ENCODE assay signal across 8 mouse cellular contexts in the genomic region with DNA sequence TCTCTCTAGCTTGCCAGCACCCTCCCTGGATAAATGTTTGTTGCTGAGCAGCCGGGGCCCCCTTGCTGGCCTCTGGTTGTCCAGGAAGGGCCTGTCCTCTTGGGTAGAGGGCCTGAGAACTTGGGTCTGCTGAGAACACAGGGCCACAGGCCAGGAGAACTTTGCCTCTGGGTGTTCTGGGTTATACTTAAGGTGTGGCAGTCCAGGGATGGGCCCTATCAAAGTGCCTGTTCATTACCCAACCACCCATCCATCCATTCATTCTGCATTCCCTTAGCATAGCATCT. TPM values are rescaled to one million over a fixed set of nuclear protein-coding genes. Genes with fewer than 3 reads are reported as not detected.
DNase-seq lines count a peak whose midpoint lies in the region; ATAC-seq and TF ChIP-seq lines count a peak whose summit lies in the region.

No protein-coding gene starts in this region.

- H3K27me3 ChIP-seq in kidney, postnatal 0 days (ENCODE audit: insufficient read depth, low read length), result no peaks in the 10 kb centered on the region
- H3K27me3 ChIP-seq in embryonic facial prominence, embryonic 13.5 days, result no peaks in the 10 kb centered on the region
- H3K27me3 ChIP-seq in intestine, embryonic 16.5 days (replicated peaks; ENCODE audit: control insufficient read depth, insufficient read depth, low read length), result no peaks in the 10 kb centered on the region

- no peaks in the 10 kb centered on the region for H3K9me3 ChIP-seq in kidney, postnatal 0 days (replicated peaks; ENCODE audit: low read length)
- no peaks in the 10 kb centered on the region for H3K9me3 ChIP-seq in embryonic facial prominence, embryonic 13.5 days
- no peaks in the 10 kb centered on the region for H3K9me3 ChIP-seq in intestine, embryonic 16.5 days (ENCODE audit: control insufficient read depth, low read length)

- no peaks in the 10 kb centered on the region; the same call in 1 of the 2 replicates for H3K4me1 ChIP-seq in kidney, postnatal 0 days (replicated peaks; ENCODE audit: insufficient read depth, low read length)
- peaks cover 22% of the 10 kb centered on the region for H3K4me1 ChIP-seq in embryonic facial prominence, embryonic 13.5 days
- peaks cover 30% of the 10 kb centered on the region for H3K4me1 ChIP-seq in intestine, embryonic 16.5 days (ENCODE audit: control insufficient read depth, insufficient read depth, low read length)

- ATAC-seq in kidney, postnatal 0 days (replicated peaks; ENCODE audit: low FRiP score, low read depth), result no peak
- no peak for ATAC-seq in embryonic facial prominence, embryonic 13.5 days (ENCODE audit: insufficient number of reproducible peaks, insufficient read depth, low FRiP score, low TSS enrichment, low read depth)
- 0 out of 2 replicates have a peak, but pooled peaks have one; percentile 11 for ATAC-seq in intestine, embryonic 16.5 days
- no peak for ATAC-seq in cerebellum, adult (ENCODE audit: insufficient number of reproducible peaks, low FRiP score, low TSS enrichment)

- peak overlapping the region; percentile 61; the same call in 1 of the 2 replicates for H3K27ac ChIP-seq in kidney, postnatal 0 days
- peak overlapping the region; percentile 87; the same call in 1 of the 2 replicates for H3K27ac ChIP-seq in embryonic facial prominence, embryonic 13.5 days
- peak overlapping the region; percentile 96 for H3K27ac ChIP-seq in intestine, embryonic 16.5 days (ENCODE audit: low read length)

- WGBS in kidney, postnatal 0 days, result 47% methylated on average over 1 of the region's 1 CpGs
- WGBS in embryonic facial prominence, embryonic 13.5 days, result 87% methylated on average over 1 of the region's 1 CpGs
- 41% methylated on average over 1 of the region's 1 CpGs for WGBS in intestine, embryonic 16.5 days

- TF ChIP-seq CTCF in kidney, postnatal 0 days (IDR thresholded peaks at IDR 0.05; ENCODE audit: low read depth), result no peak

- peak overlapping the region; percentile 85 for H3K4me2 ChIP-seq in kidney, postnatal 0 days (ENCODE audit: low read length)
- peak overlapping the region; percentile 95 for H3K4me2 ChIP-seq in embryonic facial prominence, embryonic 13.5 days
- H3K4me2 ChIP-seq in intestine, embryonic 16.5 days (ENCODE audit: low read depth, low read length), result peak overlapping the region; percentile 59

- peak overlapping the region; percentile 56 for H3K4me3 ChIP-seq in kidney, postnatal 0 days (replicated peaks; ENCODE audit: low read depth, low read length)
- H3K4me3 ChIP-seq in embryonic facial prominence, embryonic 13.5 days, result peak overlapping the region; percentile 84
- H3K4me3 ChIP-seq in intestine, embryonic 16.5 days (ENCODE audit: low read length), result peak overlapping the region; percentile 91

- peaks cover 19% of the 10 kb centered on the region for H3K36me3 ChIP-seq in kidney, postnatal 0 days (ENCODE audit: insufficient read depth, low read length)
- H3K36me3 ChIP-seq in embryonic facial prominence, embryonic 13.5 days, result peaks cover 33% of the 10 kb centered on the region
- peaks cover 15% of the 10 kb centered on the region for H3K36me3 ChIP-seq in intestine, embryonic 16.5 days (ENCODE audit: control insufficient read depth, insufficient read depth, low read length)

- no peak for DNase-seq in kidney, postnatal 0 days (ENCODE audit: low spot score)
- DNase-seq in kidney, postnatal 4 days, result no peak
- peak; percentile 21 for DNase-seq in naive thymus-derived CD4-positive, alpha-beta T cell, adult 2 months (ENCODE audit: low read depth)
- DNase-seq in right cerebral cortex, postnatal 14 days, result no peak
- DNase-seq in gastrocnemius, postnatal 10 days, result no peak

- peak overlapping the region; percentile 57; the same call in 1 of the 2 replicates for H3K9ac ChIP-seq in kidney, postnatal 0 days (ENCODE audit: low read depth, low read length)
- peak overlapping the region; percentile 81 for H3K9ac ChIP-seq in embryonic facial prominence, embryonic 13.5 days
- peak overlapping the region; percentile 83 for H3K9ac ChIP-seq in intestine, embryonic 16.5 days (ENCODE audit: low read depth, low read length)

RNA-seq across cellular contexts. Expression of gene Dolpp1, which starts 1.3 kb away (rescaled TPM):
- 23.4 and 24.5 TPM in 2 replicates for polyA plus RNA-seq in kidney, postnatal 0 days (2015; fragmentation: Nextera tagmentation; extraction: Ambion mirVana)
- 31.9 and 34.9 TPM in 2 replicates for polyA plus RNA-seq in embryonic facial prominence, embryonic 13.5 days (2015; fragmentation: Nextera tagmentation; extraction: Ambion mirVana)
- 59.4 and 63.3 TPM in 2 replicates for polyA plus RNA-seq in intestine, embryonic 16.5 days (2015; fragmentation: Nextera tagmentation; extraction: Ambion mirVana)
- 10 to 100 TPM; 10.9 to 14.3 TPM for total RNA-seq in gastrocnemius, postnatal 10 days (2021)

RNA-seq across cellular contexts. Expression of gene Crat, which starts 22.3 kb away (rescaled TPM):
- polyA plus RNA-seq in kidney, postnatal 0 days (2015; fragmentation: Nextera tagmentation; extraction: Ambion mirVana), result 42.9 and 49.2 TPM in 2 replicates
- 22.5 and 25.0 TPM in 2 replicates for polyA plus RNA-seq in embryonic facial prominence, embryonic 13.5 days (2015; fragmentation: Nextera tagmentation; extraction: Ambion mirVana)
- 25.9 and 29.4 TPM in 2 replicates for polyA plus RNA-seq in intestine, embryonic 16.5 days (2015; fragmentation: Nextera tagmentation; extraction: Ambion mirVana)
- total RNA-seq in gastrocnemius, postnatal 10 days (2021), result 100 to 1,000 TPM; 228 to 262 TPM

RNA-seq across cellular contexts. Expression of gene Ptpa, which starts 22.5 kb away (rescaled TPM):
- polyA plus RNA-seq in kidney, postnatal 0 days (2015; fragmentation: Nextera tagmentation; extraction: Ambion mirVana), result 131 and 142 TPM in 2 replicates
- polyA plus RNA-seq in embryonic facial prominence, embryonic 13.5 days (2015; fragmentation: Nextera tagmentation; extraction: Ambion mirVana), result 150 and 163 TPM in 2 replicates
- polyA plus RNA-seq in intestine, embryonic 16.5 days (2015; fragmentation: Nextera tagmentation; extraction: Ambion mirVana), result 120 and 132 TPM in 2 replicates
- total RNA-seq in gastrocnemius, postnatal 10 days (2021), result 100 to 1,000 TPM in 1 of 2 experiments, 10 to 100 TPM in 1; 95.1 to 101 TPM

RNA-seq across cellular contexts. Expression of gene Miga2, which starts 29.3 kb away (rescaled TPM):
- 22.2 and 22.8 TPM in 2 replicates for polyA plus RNA-seq in kidney, postnatal 0 days (2015; fragmentation: Nextera tagmentation; extraction: Ambion mirVana)
- 23.9 and 27.7 TPM in 2 replicates for polyA plus RNA-seq in embryonic facial prominence, embryonic 13.5 days (2015; fragmentation: Nextera tagmentation; extraction: Ambion mirVana)
- 23.1 and 24.7 TPM in 2 replicates for polyA plus RNA-seq in intestine, embryonic 16.5 days (2015; fragmentation: Nextera tagmentation; extraction: Ambion mirVana)
- 10 to 100 TPM; 19.4 to 31.1 TPM for total RNA-seq in gastrocnemius, postnatal 10 days (2021)

RNA-seq across cellular contexts. Expression of gene Sh3glb2, which starts 34.2 kb away (rescaled TPM):
- 65.1 and 66.4 TPM in 2 replicates for polyA plus RNA-seq in kidney, postnatal 0 days (2015; fragmentation: Nextera tagmentation; extraction: Ambion mirVana)
- 84.8 and 85.8 TPM in 2 replicates for polyA plus RNA-seq in embryonic facial prominence, embryonic 13.5 days (2015; fragmentation: Nextera tagmentation; extraction: Ambion mirVana)
- polyA plus RNA-seq in intestine, embryonic 16.5 days (2015; fragmentation: Nextera tagmentation; extraction: Ambion mirVana), result 68.6 and 71.4 TPM in 2 replicates
- 10 to 100 TPM; 32.2 to 37.9 TPM for total RNA-seq in gastrocnemius, postnatal 10 days (2021)
